Mouse (Mus musculus) kidney, postnatal 0 days (tissue): ENCODE measurements around the gene Dock2. TPM values are rescaled to one million over a fixed set of nuclear protein-coding genes. Genes with fewer than 3 reads are reported as not detected.

Experiments used
- ATAC-seq: fragments of 200-750 bp; cut with Nextera tagmentation; replicated peaks from 2 replicates; pipeline ENCODE4 v1.8.0; 2017; ENCODE audit warnings: low read depth, moderate number of reproducible peaks, moderate TSS enrichment, moderate library complexity; ENCODE audit not compliant: low FRiP score
- DNase-seq: peaks from one replicate; pipeline ENCODE4 v3.0.0-alpha.2; 2016; ENCODE audit warnings: low spot score
- H3K27ac ChIP-seq: fragments of 300-500 bp; sonication (generic); 2 replicates; pipeline ENCODE4 v1.5.1; 2014; ENCODE audit warnings: mild to moderate bottlenecking
- H3K27me3 ChIP-seq: fragments of 300-500 bp; sonication (generic); 2 replicates; pipeline ENCODE4 v1.6.1; 2014; ENCODE audit warnings: low read length, mixed read lengths; ENCODE audit not compliant: insufficient read depth
- H3K36me3 ChIP-seq: fragments of 300-500 bp; sonication (generic); 2 replicates; pipeline ENCODE4 v1.6.1; 2014; ENCODE audit warnings: low read length, mixed read lengths; ENCODE audit not compliant: insufficient read depth
- H3K4me1 ChIP-seq: fragments of 300-500 bp; sonication (generic); replicated peaks from 2 replicates; pipeline ENCODE4 v1.6.1; 2014; ENCODE audit warnings: antibody characterized with exemption, low read length, mixed read lengths; ENCODE audit not compliant: insufficient read depth
- H3K4me2 ChIP-seq: fragments of 300-500 bp; sonication (generic); 2 replicates; pipeline ENCODE4 v1.6.1; 2014; ENCODE audit warnings: mild to moderate bottlenecking, low read length, moderate library complexity, mixed read lengths
- H3K4me3 ChIP-seq: fragments of 300-500 bp; sonication (generic); replicated peaks from 2 replicates; pipeline ENCODE4 v1.5.1; 2014; ENCODE audit warnings: low read depth, low read length
- H3K9ac ChIP-seq: fragments of 300-500 bp; sonication (generic); 2 replicates; pipeline ENCODE4 v1.6.1; 2014; ENCODE audit warnings: low read depth, low read length
- H3K9me3 ChIP-seq: fragments of 300-500 bp; sonication (generic); replicated peaks from 2 replicates; pipeline ENCODE4 v1.6.1; 2016; ENCODE audit warnings: low read length, inconsistent platforms, mixed read lengths
- CTCF ChIP-seq: IDR thresholded peaks from 2 replicates; pipeline ENCODE4 v1.5.1; 2016; ENCODE audit warnings: antibody characterized with exemption, low read depth, mild to moderate bottlenecking, moderate library complexity
- WGBS: fragments of 180-500 bp; shearing (Covaris S2); extraction: QIAGEN DNeasy Blood & Tissue Kit; methylation state at CpG from one replicate; pipeline ENCODE4 v1.1.7; 2014; 5-methylcytosine and 5-hydroxymethylcytosine counted together
- polyA plus RNA-seq: library from polyadenylated mRNA; unstranded; fragments of >200 nt; fragmentation: Nextera tagmentation; extraction: Ambion mirVana; gene quantifications from 2 replicates; pipeline ENCODE4 v1.2.1, GENCODE M21; 2015

The Dock2 gene
- polyA plus RNA-seq, 1 experiment from 2014 or later = 1.1 TPM

DNA sequence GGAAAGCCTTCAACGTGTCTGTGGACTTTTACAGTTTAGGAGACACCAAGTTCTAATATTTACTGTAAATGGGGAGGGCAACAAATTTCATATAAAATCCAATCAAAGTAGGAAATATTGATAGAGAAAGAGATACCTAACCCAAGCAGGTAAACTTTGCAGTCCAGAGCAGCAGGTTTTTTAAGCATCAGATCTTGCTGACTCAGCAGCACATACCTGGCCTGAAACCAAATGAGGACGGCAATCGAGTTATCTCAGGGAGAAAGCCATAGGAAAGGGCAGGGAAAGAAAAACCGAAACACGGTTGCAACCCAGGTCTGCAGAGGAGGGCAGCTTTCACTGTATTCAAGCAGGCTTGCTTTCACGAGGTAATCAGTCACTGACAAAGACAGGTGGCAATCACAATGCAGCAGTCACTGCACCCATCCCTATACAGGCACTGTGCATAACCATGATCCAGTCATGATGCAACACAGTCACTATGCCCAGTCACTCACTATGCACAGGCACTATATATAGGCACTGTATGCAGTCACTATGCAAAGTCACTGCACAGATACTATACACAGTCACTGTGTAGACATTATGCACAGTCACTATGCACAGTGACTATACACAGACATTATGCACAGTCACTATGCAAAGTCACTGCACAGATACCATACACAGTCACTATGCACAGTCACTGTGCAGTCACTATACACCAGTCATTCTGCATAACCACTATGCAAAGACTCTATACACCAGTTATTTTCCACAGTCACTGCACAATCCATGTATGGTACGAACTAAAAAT, 258.4 kb downstream of the Dock2 start:
- Histone ChIP-seq H3K27me3 (no peaks in the 10 kb centered on the region), H3K9ac (no peak overlapping the region), H3K9me3 (no peaks in the 10 kb centered on the region), H3K4me1 (no peaks in the 10 kb centered on the region), H3K4me2 (no peak overlapping the region), H3K4me3 (no peak overlapping the region), H3K36me3 (no peaks in the 10 kb centered on the region), H3K27ac (no peak overlapping the region)
- ATAC-seq (0 out of 2 replicates have a peak, but pooled peaks have one; percentile 29), DNase-seq (no peak)
- WGBS = 67% methylated on average over 7 of the region's 7 CpGs
- no peak for TF ChIP-seq CTCF

DNA sequence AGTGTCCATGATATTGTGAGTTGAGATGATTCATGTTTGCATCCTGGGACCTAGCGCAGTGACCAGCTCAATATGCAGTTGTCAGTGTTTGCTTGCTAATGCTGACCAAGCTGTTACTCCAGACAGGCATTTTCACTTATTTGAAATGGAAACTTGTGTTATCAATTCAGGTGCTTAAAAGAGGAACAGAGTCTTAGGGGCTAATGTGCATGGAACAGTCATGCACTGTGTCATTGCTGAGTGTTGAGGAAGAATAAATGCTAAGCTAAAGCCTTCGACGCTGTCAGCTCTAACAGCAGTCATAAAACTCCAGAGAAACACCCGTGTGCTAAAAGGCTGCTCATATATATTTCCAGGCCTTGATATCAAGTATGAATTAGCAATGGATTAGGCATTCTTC, 259.1 kb downstream of the Dock2 start:
- ATAC-seq (no peak), DNase-seq (no peak)
- Histone ChIP-seq H3K4me2 (no peak overlapping the region), H3K27ac (no peak overlapping the region), H3K4me1 (no peaks in the 10 kb centered on the region), H3K36me3 (no peaks in the 10 kb centered on the region), H3K9me3 (no peaks in the 10 kb centered on the region), H3K27me3 (no peaks in the 10 kb centered on the region), H3K4me3 (no peak overlapping the region), H3K9ac (no peak overlapping the region)
- TF ChIP-seq CTCF = no peak
- 69% methylated on average over 4 of the region's 4 CpGs for WGBS

DNA sequence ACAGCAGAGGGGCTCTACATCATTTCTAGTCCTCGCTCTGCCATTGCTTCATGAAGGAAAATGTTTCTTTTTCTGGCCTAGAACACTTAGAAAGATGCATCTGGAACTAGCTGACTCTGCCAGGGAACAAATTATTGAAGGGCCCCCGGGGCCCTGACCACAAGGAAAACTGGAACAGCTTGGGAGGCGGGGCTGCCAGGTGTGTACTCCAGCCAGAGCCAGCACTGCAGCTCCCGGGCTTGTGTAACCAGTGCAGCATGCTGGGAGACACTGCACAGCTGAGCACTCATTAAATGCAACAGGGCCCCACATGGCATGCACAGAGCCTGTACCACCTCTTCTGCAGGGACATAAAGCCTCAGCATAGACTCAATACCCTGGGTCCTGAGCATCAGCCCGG, 265.1 kb downstream of the Dock2 start:
- DNase-seq = no peak
- H3K36me3 ChIP-seq = no peaks in the 10 kb centered on the region
- no peak overlapping the region for H3K9ac ChIP-seq
- no peaks in the 10 kb centered on the region for H3K27me3 ChIP-seq
- H3K4me2 ChIP-seq = no peak overlapping the region
- no peak overlapping the region for H3K4me3 ChIP-seq
- 57% methylated on average over 5 of the region's 5 CpGs for WGBS
- TF ChIP-seq CTCF = no peak
- ATAC-seq = no peak
- H3K27ac ChIP-seq = no peak overlapping the region
- no peaks in the 10 kb centered on the region for H3K4me1 ChIP-seq
- no peaks in the 10 kb centered on the region for H3K9me3 ChIP-seq

DNA sequence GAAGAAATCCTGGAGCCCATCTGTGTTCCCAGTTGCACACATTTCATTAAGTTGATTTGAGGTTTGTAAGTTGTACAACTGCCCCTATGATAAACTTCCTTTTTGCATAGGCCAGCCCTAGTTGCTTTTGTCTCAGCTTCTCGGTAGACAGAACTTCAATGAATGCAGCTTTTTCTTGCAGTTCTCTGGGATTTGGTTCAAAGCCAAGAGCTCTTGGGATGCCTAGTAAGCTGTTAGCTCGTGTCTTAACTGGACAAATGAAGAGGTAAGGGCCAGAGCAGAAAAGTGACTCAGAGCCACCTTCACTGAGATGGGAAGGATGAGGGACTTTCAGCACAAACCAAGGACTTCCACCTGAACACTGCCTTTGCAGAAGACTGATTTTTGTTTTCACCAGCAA, 266.7 kb downstream of the Dock2 start:
- no peak overlapping the region for H3K4me2 ChIP-seq
- no peaks in the 10 kb centered on the region for H3K4me1 ChIP-seq
- no peaks in the 10 kb centered on the region for H3K36me3 ChIP-seq
- no peak for TF ChIP-seq CTCF
- no peaks in the 10 kb centered on the region for H3K27me3 ChIP-seq
- no peaks in the 10 kb centered on the region for H3K9me3 ChIP-seq
- DNase-seq (no peak), ATAC-seq (no peak)
- H3K4me3 ChIP-seq = no peak overlapping the region
- no peak overlapping the region for H3K9ac ChIP-seq
- no peak overlapping the region for H3K27ac ChIP-seq
- 47% methylated on average over 2 of the region's 2 CpGs for WGBS

DNA sequence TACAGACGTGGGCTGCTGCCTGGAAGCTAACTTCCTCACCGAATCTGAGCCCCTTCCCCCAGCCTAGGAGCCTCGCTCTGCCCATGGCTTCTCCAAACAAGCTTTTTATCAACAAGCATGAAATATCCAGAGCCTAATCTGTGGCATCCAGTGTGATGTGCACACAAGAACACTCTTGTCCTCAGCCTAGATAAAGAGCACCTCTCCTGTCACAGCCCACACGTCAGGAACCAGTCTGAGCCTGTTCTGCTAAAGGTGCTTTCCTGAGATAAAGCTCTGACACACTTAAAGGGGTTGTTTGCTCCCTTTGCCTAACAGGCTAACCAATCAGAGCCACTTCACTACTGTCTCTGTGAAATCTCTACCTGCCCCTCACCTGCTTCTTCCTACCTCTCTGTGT, 268.4 kb downstream of the Dock2 start:
- Histone ChIP-seq H3K4me1 (no peaks in the 10 kb centered on the region), H3K4me3 (no peak overlapping the region), H3K4me2 (no peak overlapping the region), H3K27me3 (no peaks in the 10 kb centered on the region), H3K9ac (no peak overlapping the region), H3K36me3 (no peaks in the 10 kb centered on the region), H3K27ac (no peak overlapping the region), H3K9me3 (no peaks in the 10 kb centered on the region)
- ATAC-seq (no peak), DNase-seq (no peak)
- WGBS = 57% methylated on average over 4 of the region's 4 CpGs
- TF ChIP-seq CTCF = no peak

DNA sequence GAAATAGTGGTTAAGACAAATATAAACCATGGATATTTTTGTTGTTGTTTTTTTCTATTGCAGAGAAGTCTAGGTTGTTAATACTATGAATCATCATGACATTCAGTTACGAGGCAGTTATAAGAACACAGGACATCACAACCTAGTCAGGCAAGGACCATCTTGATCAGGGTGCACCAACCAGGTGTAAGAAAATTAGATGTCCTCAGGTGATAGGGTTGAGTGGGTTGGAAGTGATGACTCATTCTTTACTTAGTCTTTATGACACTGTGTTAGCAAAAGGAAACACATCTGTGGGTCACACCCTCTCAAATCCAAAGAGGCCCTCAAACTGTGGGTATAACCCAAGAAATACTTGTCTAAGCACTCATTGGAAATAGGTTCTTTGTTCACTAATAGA, 277.3 kb downstream of the Dock2 start:
- no peak overlapping the region for H3K27ac ChIP-seq
- TF ChIP-seq CTCF = no peak
- no peak for ATAC-seq
- 81% methylated on average over 1 of the region's 1 CpGs for WGBS
- H3K9ac ChIP-seq = no peak overlapping the region
- DNase-seq = no peak
- no peak overlapping the region for H3K4me2 ChIP-seq
- H3K9me3 ChIP-seq = no peaks in the 10 kb centered on the region
- no peaks in the 10 kb centered on the region for H3K36me3 ChIP-seq
- no peaks in the 10 kb centered on the region for H3K27me3 ChIP-seq
- no peak overlapping the region for H3K4me3 ChIP-seq
- no peaks in the 10 kb centered on the region for H3K4me1 ChIP-seq

DNA sequence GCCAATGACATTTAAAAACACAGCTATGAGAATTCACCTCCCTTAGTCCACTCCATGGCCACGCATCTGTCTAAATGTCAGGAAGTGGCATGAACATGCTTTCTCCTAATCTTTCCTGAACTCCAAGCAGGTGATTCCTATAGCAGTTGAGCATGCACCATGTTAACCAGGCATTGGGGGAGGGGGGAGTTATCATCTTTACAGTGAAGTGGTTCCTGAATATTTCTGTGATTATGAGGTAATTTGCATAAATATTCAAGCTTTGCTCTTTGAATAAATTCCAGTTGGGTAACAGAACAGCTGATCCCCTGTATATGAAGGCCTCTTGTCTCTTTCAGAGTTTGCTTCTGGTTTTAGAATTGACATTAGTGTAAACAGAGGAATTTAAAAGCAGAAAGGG, 284.0 kb downstream of the Dock2 start:
- no peak for TF ChIP-seq CTCF
- Histone ChIP-seq H3K4me1 (no peaks in the 10 kb centered on the region), H3K4me2 (no peak overlapping the region), H3K36me3 (no peaks in the 10 kb centered on the region), H3K27ac (no peak overlapping the region), H3K9me3 (no peaks in the 10 kb centered on the region), H3K9ac (no peak overlapping the region), H3K4me3 (no peak overlapping the region), H3K27me3 (no peaks in the 10 kb centered on the region)
- 85% methylated on average over 1 of the region's 1 CpGs for WGBS
- ATAC-seq = no peak
- DNase-seq = no peak
